7 mouse cellular contexts compared by ENCODE assay signal in genomic region chr11:97050216-97050943, GRCm38 (mm10). TPM values are rescaled to one million over a fixed set of nuclear protein-coding genes. Genes with fewer than 3 reads are reported as not detected.
A peak's percentile ranks its signal among the peaks of the same experiment; 100 is the strongest.
DNase-seq lines count a peak whose midpoint lies in the region; ATAC-seq lines count a peak whose summit lies in the region.

Gene Osbpl7 (plus strand): TSS chr11:97050628.

- no peaks in the 10 kb centered on the region for H3K27me3 ChIP-seq in intestine, embryonic 15.5 days (replicated peaks)
- no peaks in the 10 kb centered on the region for H3K27me3 ChIP-seq in midbrain, embryonic 10.5 days (ENCODE audit: low read depth, poor library complexity, severe bottlenecking)

- H3K4me2 ChIP-seq in intestine, embryonic 15.5 days (replicated peaks), result peak within 1 kb of the TSS; percentile 89

- H3K27ac ChIP-seq in intestine, embryonic 15.5 days, result peak within 1 kb of the TSS; percentile 78
- H3K27ac ChIP-seq in midbrain, embryonic 10.5 days (replicated peaks), result peak within 1 kb of the TSS; percentile 80

- peak within 1 kb of the TSS; percentile 80 for H3K9ac ChIP-seq in intestine, embryonic 15.5 days

- intact Hi-C loops in gastrocnemius, postnatal 36 days (cut with DNase I), result no loop called here
- intact Hi-C loops in left cerebral cortex, postnatal 36 days (cut with DNase I), result no loop called here

- H3K4me3 ChIP-seq in intestine, embryonic 15.5 days (replicated peaks), result peak within 1 kb of the TSS; percentile 71
- H3K4me3 ChIP-seq in midbrain, embryonic 10.5 days, result peak within 1 kb of the TSS; percentile 81

- peak; percentile 70 for ATAC-seq in intestine, embryonic 15.5 days

- no peaks in the 10 kb centered on the region for H3K9me3 ChIP-seq in intestine, embryonic 15.5 days
- H3K9me3 ChIP-seq in midbrain, embryonic 10.5 days (replicated peaks), result no peaks in the 10 kb centered on the region

- peak; percentile 83 for DNase-seq in adrenal gland, adult 2 months
- DNase-seq in embryo, embryonic 10.5 days (ENCODE audit: low spot score), result peak; percentile 79
- DNase-seq in gastrocnemius, postnatal 36 days, result peak; percentile 47 to 61
- DNase-seq in left cerebral cortex, postnatal 36 days (ENCODE audit: low spot score in 2 of 2), result peak; percentile 72 to 73
- peak; percentile 65 for DNase-seq in midbrain, embryonic 10.5 days (ENCODE audit: low spot score)
- peak; percentile 83 for DNase-seq in right cerebral cortex, postnatal 4 days

- peaks cover 37% of the 10 kb centered on the region for H3K36me3 ChIP-seq in intestine, embryonic 15.5 days
- H3K36me3 ChIP-seq in midbrain, embryonic 10.5 days, result peaks cover 55% of the 10 kb centered on the region

- WGBS in intestine, embryonic 15.5 days, result 5% methylated on average over 18 of the region's 18 CpGs
- 9% methylated on average over 18 of the region's 18 CpGs for WGBS in midbrain, embryonic 10.5 days

- H3K4me1 ChIP-seq in intestine, embryonic 15.5 days (replicated peaks), result peaks cover 23% of the 10 kb centered on the region
- H3K4me1 ChIP-seq in midbrain, embryonic 10.5 days, result peaks cover 25% of the 10 kb centered on the region

RNA-seq across cellular contexts. Expression of gene Osbpl7, which starts in this region (rescaled TPM):
- 10 to 100 TPM in 1 of 2 experiments, 1 to 10 TPM in 1; 7.4 to 12.7 TPM for total RNA-seq in adrenal gland, adult 2 months (2021)
- 14.8 and 16.0 TPM in 2 replicates for polyA plus RNA-seq in adrenal gland, adult 2 months (2012; rRNA removed)
- 1 to 10 TPM; 2.6 to 2.9 TPM for total RNA-seq in gastrocnemius, postnatal 36 days (2021)
- 9.1 and 11.1 TPM in 2 replicates for polyA plus RNA-seq in intestine, embryonic 15.5 days (2015; fragmentation: Nextera tagmentation; extraction: Ambion mirVana)
- total RNA-seq in left cerebral cortex, postnatal 36 days (2021), result 10 to 100 TPM; 11.9 to 13.3 TPM
- 8.4 and 9.8 TPM in 2 replicates for polyA plus RNA-seq in midbrain, embryonic 10.5 days (2016; fragmentation: Nextera tagmentation; extraction: Ambion mirVana)

Comparison
In these comparisons a context has a peak if more than half of its experiments do, and no peak if none do; other contexts are left out.
1. Peak in every context shown above with its lines: DNase-seq, ATAC-seq, H3K4me3 ChIP-seq and H3K27ac ChIP-seq.